Mouse (Mus musculus) MEL-GATA-1-ER (cell line): ENCODE data around the gene Kras.

Experiments used
- DNase-seq: peaks from one replicate; pipeline ENCODE4 v3.0.0-alpha.2; 2012; ENCODE audit warnings: low read depth; ENCODE audit errors: extremely low read depth

Gene Kras

DNA sequence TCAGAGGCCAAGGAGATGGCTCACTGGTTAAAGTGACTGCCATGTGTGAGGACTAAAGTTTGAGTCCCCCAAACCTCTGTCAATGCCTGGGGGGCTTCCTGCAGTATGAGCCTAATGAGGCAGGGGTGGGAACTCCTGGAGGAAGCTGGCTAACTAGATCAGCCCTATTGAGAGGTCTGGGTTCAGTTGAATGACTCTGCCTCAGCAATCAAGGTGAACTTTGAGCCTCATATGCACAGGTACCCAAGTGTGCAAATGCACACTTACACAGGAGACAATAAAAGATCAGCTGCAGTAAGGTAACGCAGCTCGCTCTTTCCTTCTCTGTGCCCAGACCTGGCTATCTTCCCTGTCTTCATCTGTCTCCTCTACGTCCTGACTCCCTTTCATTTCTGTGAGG, 57.0 kb downstream of the Kras start:
- no peak for DNase-seq

DNA sequence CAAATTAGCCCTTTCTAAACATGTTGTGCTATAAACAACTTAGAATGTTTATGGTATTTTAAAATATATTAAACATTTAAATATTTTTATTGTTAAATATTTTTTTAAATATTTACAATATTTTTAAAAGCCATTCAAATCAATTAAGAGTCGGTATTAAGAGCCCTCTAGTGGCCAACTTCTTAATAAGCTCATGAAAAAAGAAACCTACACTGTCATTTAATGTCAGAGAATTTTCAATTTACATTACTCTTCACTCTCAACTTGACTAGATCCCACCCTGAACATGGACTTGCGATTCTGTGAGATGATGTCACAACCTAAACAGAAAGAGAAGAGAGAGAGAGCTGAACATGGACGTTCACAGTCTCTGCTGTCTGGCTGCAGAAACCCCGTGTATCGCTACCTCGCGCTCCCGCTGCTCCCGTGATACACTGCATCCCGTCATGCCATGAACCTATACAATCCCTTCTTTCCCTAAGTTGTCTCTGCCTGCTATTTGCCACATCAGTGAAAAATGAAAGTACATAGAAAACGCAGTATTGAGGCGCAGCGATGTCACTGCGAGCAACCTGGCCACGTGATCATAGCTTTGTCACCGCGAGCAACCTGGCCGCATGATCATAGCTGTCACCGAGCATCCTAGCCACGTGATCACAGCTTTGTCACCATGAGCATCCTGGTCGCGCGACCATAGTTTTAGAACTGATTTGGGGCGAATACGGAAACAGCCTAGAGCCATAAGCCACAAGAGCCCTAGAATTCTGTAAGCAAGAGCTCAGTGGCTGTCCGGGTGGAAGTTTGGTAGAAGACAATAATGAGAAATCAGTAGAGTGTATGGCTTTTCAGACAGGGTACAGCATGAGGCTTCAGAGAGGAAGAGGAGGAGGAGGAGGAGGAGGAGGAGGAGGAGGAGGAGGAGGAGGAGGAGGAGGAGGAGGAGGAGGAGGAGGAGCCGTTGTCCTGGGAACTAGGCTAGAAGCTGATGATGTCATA, 62.6 kb downstream of the Kras start:
- peak; percentile 57 for DNase-seq

DNA sequence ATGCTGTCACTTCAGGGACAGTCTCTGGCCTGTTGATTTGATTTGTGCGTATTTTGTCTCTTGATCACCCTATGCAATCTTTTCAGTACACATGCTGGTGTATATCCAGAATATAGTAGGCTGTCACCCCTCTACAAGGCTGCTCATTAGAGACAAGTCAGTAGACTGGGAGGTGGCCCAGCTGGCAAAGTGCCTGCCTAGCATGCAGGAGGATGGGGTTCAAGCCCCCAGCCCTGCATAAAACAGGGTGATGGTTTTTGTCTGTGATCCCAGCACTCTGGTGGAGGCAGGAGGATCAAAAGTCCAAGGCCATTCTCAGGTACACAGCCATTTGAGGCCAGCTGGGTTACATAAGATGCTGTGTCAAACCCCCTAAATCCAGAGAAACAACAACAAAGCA, 63.9 kb downstream of the Kras start:
- no peak for DNase-seq

DNA sequence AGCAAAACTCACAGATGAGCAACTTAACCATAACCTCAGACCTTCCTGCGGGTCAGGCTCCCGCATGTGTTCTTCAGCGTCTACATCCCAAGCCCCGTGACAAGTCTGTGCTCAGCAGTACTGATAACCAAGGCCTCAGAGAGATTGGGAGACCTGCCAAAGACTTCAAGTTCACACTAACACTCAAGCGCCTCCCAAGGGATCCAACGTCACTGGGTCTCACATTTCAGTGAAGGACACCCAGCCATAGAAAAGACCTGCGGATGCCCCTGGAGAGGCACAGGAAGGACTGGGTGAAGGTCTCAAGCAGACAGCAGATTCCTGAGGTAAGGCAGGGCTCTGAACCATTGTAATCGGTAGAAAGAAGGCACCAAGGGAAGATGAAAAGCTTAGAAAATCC, 68.0 kb downstream of the Kras start:
- no peak for DNase-seq

DNA sequence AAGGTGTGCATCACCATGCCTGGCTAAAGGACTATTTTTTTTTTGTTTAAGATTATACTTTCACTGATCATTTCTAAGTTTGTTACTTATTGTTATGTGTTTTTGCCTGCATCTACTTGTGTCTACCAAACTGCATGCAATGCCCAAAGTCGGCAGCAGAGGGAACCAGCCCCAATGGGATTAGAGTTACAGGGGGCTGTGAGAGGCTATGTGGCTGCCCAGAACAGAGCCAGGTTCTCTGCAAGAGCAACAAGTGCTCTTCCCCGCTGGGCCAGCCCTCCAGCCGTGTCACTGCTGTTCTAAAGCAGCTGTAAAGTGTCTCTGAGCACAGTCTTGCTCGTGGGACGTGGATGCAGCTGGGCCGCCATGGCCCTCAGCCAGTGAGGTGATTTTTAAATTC, 70.4 kb downstream of the Kras start:
- DNase-seq: peak; percentile 38

DNA sequence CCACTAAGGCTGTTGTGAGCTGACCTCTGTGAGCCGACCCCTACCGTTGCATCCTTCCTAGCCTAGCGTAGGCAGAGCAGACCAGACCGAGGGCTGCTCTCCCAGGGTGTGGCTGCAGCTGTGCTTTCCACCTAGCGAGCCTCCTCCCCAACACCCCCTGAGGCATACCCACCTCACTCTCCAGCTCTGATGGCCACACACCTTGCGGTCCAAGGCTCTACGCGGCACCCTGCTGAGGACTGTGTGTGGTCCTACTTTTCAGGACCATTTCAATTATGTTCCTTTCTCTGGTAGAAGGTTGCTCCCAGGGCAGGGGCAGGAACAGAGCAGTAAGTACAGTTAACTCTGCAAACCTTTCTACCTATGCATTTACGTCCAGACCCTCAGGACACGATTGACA, 73.6 kb downstream of the Kras start:
- no peak for DNase-seq

DNA sequence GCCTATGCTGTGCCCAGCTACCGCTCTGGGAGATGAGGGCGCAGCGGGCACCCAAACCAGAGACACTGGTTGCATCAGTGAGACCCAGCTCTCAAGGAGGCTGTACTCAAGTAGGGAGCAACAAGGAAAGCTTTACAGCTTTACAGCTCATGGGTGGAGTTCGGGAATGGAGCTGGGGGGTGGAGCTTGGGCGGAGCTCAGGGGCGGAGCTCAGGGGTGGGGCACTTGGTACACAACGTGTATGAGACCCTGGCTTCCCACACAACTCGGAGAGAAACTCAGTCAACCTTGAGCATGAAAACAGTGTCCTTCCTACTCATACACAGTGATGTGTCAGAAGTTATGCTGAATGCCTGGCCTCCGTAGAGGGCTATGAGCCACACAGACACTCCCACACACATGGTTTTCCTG, 74.5 kb downstream of the Kras start:
- DNase-seq: no peak

DNA sequence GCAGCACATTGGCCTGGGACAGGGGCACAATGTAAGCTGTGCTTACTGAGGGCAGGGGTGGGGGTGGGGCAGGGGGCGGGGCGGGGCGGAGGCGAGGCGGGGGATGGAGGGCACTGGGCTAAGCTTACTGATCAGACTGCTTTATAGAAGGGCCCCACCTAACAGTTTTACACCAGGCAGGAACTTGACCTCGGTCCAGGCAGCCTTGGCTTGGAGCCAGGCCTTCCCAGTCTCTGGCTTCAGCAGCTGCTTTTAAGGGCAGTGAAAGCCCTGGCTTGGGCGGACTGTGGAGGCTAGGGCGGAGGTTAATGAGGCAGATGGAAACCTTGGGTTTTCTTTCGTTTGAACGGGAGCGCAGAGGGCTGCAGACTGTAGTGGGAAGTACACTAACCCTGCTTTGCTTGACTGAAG, 76.3 kb downstream of the Kras start:
- DNase-seq: no peak

DNA sequence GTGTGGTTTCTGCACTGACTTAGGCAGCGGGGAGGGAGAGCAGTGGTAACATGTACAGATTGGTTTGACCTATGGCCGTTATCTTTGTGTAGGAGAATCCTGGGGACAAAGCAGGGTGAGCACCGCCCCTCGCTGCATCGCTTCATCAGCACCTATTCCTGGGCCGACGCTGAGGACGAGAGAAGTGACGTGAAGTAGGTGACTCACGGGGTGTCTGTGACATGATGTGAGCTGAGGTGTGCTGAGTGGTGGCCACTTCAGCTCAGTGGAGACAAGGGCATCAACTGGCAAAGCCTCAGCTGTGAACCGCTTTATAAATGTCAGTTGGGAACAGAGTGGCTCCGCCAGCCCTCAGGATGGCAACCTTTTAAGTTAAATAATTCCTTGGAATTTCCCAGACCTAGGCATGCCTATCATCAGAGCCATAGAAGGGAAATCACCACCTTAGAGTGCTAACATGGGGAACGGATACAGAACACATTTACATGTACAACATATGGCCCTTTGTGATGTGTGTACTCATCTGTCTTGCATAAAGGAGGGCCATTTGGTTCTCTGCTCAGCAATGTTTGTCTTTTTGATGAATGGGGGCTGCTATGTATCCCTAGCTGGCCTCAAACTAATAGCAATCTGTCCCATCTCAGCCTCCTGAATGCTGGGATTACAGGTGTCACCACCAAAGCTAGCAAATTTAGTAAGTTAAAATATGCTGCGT, 78.0 kb downstream of the Kras start:
- no peak for DNase-seq
